Mouse (Mus musculus): ENCODE data around the gene Focad.

DNA sequence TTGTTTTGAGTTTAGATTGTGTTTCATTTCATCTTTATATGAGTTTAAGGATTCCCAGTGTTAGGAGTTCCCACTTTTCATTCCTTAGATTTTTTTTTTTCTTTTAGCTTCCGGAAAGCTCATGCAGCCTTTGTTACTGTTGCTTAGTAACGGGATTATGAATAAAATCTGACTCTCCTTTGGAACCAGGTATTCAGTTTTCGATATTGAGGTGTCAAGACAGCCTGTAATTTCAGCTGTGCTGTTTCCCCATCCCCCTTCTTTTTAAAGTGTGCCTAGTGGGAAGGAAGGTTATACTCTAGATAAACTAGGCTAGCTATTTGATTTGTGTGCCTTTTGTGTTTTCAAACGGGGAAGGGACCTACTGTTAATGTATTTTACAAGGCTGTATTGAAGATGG lies 42.1 kb downstream of the Focad start:
- TF ChIP-seq CTCF (IDR thresholded peaks at IDR 0.05; ENCODE audit: control insufficient read depth, insufficient read depth, insufficient read length), result no peak
- TF ChIP-seq MAX (IDR thresholded peaks at IDR 0.05), result no peak
- no peak for TF ChIP-seq USF1 (IDR thresholded peaks at IDR 0.05; ENCODE audit: low read depth)
